Mouse (Mus musculus) layer of hippocampus, adult 18-20 months (tissue): ENCODE measurements around the gene Bbs5. TPM values are rescaled to one million over a fixed set of nuclear protein-coding genes. Genes with fewer than 3 reads are reported as not detected.
"Not testable (repeated sequence)": the region's sequence is repeated elsewhere in the genome, so short reads cannot be mapped to it uniquely, and the experiment has no call there.

Source experiments
- DNase-seq, 2 experiments: peaks; one replicate each; pipeline ENCODE4 v3.0.0; 2022; ENCODE audit warnings: low spot score in 2 of 2
- long read RNA-seq: library from polyadenylated mRNA; stranded (forward); transcript quantifications from one replicate; pipeline ENCODE4 v2.0.0, GENCODE M21; 2021
- total RNA-seq, 2 experiments: library from RNA; stranded (reverse); gene quantifications; 2 replicates each; pipeline ENCODE4 v1.2.3; 2021

The Bbs5 gene
- 10 to 100 TPM; 21.8 to 25.0 TPM for total RNA-seq
- long read RNA-seq, transcript Bbs5-201 (12 exons, 1,468 nt) = major isoform, 16 of 23 reads
- long read RNA-seq, partial matches to known transcripts = 1 of 23 reads
- long read RNA-seq, other reads (novel, unspliced or antisense) = 6 of 23 reads

- peak; percentile 92 to 97 for DNase-seq
These were observed at the start of gene Bbs5 for GRCm38 (mm10) chr2:69646726-69647490. Bbs5 (plus strand) TSS chr2:69647171.

DNA sequence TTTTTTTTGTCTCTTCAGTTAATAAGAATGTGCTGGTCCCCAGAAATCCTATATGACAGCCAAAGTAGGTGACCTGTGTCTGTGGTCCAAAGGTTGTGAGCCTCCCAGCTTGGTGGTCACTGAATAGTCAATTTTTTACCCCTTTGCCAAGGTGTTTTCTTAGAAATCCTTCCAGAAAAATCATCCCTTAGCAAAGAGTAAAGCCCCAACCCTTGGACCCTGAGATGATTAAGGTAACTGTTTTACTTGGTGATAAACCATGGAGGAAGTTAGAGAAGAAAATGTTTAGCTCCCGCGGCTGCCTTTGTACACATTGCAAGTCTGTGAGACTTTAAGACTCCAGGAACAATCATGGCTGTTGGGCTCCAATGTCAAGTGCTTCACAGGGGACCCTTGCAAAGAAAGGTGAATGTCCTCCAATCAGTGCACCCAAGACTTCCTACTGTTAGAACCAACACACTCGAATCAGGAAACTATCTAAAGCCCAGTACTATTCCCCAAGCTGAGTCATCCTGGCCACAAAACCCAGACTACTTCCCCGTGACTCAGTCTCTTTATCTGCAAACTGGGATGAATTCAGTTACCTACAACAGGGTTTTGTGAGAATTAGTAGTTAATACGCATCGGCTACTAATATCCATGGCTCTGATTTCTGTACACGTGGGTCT is 43.1 kb upstream of the Bbs5 start:
- no peak for DNase-seq

DNA sequence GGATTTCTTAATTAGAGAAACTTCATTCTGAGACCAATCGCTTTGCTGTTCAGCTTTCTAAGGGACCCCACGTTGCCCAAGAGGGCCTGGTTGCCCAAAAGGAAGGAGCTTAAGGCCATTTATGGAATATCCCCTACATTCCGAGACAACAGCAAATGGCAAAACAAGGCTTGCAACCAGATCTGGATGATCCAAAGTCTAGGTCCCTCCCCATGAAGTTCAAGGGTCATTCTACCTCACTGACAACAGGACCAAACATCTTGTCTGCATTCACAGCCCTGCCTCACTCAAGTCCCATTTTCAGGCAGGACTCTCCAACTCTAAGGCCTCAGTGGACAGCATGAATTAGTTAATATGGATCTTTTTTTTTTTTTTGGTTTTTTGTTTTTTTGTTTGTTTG is 40.4 kb upstream of the Bbs5 start:
- DNase-seq = no peak

DNA sequence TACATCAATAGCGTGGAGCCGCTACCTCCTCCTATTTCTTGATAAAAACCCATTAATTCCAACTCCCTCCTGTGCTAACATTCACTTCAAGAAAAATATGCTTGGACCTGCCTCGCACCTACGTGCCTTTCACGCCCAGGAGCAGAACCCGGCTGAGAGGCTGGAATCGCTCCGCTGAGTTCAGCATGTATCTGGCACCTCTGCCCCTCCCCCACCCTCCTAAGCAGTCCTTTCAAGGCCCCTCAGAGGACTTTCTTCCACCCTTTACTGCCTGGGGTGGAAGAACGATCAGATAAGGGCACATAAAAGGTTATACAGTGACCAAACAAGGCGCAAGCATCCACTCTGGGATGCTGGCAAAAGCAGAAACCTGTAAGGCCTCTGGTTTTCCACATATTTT is 34.7 kb upstream of the Bbs5 start:
- no peak for DNase-seq

DNA sequence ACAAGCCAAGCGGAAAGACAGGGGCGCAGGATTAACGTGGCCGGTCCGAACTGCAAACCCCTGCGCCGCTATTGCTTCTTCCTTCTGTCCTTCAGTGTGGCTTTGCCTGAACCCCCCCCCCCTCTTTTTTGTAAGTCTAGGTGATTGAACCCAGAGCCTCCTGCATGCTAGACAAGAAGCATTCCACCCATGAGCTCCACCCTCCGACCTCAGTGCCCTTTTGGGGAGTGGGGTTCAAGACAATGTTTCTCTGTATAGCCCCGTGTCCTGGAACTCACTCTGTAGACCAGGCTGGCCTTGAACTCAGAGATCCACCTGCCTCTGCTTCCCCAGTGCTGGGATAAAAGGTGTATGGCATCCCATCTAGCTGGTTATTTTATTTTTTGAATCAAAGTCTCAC is 34.3 kb upstream of the Bbs5 start:
- no peak for DNase-seq

- no peak for DNase-seq
These were observed 33.7 kb upstream of the Bbs5 start for GRCm38 (mm10) chr2:69613237-69613636.

DNA sequence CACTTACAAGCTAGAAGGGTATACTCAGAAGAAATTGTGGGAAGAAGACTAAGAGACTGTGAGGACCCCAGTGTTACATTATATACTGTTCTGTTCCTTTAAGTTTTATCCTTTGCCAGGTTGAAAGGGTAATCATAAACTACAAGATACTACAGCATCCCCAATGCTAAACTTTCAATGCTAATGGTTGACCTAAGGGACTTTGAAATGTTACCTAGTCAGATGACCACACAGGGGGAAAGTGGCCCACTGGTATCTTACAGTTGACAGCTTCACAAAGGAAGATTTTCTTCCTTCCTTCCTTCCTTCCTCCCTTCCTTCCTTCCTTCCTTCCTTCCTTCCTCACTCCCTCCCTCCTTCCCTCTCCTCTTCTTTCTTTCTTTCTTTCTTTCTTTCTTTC is 28.6 kb upstream of the Bbs5 start:
- DNase-seq = no peak

GRCm38 (mm10) chr2:69619286-69619685 is 27.7 kb upstream of the Bbs5 start:
- DNase-seq = no peak

GRCm38 (mm10) chr2:69629215-69629614 is 17.8 kb upstream of the Bbs5 start:
- peak in 1 of 2 experiments; percentile 10 for DNase-seq

DNA sequence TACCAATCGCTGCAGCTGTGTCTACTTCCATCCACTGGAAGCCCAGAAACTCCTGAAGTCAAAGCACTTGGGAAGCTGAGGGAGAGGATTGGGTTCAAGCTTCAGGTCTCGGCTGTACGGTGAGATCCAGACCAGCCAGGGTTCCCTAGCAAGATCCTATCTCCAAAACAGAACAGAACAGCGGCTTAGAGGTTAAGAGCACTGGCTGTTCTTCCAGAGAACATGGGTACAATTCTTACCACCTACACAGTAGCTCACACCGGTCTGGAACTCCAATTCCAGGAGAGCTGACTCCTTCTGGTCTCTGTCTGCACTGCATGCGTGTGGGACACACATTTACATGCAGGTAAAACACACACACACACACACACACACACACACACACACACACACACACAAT is 17.1 kb upstream of the Bbs5 start:
- DNase-seq = no peak

- DNase-seq = no peak
These were observed 16.2 kb upstream of the Bbs5 start for GRCm38 (mm10) chr2:69630792-69631191.

- DNase-seq = no peak
These were observed 15.5 kb upstream of the Bbs5 start for GRCm38 (mm10) chr2:69631449-69631848.

DNA sequence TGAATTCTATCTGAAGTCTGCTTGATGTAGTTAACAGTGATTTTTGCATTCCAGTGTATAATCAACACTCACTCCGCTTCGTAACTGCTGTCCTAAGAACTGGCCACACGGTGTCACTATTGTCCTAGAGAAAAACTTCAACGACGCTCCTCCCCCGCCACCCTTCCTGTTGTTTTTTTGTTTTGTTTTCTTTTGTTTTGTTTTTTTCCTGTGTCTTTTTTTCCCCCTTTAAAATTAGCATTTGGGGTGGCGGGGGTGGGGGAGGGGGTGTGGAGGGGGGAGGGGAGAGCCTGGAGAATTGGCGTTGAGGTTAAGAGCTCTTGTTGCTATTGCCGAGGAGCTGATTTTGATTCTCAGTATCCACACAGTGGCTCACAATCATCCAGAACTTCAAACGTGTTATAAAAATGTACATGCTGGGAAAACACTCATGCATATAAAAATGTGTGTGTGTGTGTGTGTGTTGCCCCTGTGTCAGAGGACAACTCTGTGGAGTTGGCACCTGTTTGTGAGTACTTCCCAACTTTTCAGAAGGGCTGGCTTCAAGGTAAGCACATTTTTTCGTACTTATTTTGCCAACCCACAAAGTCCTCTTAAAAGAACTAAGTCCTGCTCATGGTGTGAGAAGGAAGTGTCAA is 11.8 kb upstream of the Bbs5 start:
- peak in 1 of 2 experiments; percentile 50 for DNase-seq

DNA sequence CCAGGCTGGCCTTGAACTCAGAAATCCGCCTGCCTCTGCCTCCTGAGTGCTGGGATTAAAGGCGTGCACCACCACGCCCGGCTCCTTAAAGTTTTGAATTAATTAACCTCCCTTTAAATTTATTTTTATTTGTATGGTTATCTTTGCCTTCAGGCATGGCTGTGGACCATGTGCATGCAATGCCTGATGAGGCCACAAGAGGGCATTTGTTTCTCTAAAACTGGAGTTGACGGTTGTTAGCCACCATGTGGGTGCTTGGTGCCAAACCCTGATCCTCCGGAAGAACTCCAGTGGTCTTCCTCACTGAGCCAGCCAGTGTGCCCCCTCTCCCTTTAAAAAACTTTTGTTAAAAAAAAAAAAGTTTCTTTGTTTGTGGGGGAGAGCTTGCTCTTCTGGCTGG is 11.2 kb upstream of the Bbs5 start:
- DNase-seq = peak in 1 of 2 experiments; percentile 15

DNA sequence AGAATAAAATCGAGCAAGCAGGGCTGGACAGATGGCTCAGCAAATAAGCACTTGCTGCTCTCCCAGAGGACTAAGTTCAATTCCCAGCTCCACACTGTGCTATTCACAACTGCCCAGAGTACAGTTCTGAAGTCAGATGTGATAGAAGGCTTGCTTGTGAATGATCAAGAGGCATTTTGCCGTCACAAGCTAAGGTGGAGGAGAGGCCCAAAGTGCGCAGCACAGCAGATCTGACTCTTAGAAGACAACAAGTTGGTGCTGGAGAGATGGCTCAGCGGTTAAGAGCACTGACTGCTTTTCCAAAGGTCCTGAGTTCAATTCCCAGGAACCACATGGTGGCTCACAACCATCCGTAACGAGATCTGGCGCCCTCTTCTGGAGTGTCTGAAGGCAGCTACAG is 9.0 kb upstream of the Bbs5 start:
- not testable (repeated sequence) for DNase-seq

DNA sequence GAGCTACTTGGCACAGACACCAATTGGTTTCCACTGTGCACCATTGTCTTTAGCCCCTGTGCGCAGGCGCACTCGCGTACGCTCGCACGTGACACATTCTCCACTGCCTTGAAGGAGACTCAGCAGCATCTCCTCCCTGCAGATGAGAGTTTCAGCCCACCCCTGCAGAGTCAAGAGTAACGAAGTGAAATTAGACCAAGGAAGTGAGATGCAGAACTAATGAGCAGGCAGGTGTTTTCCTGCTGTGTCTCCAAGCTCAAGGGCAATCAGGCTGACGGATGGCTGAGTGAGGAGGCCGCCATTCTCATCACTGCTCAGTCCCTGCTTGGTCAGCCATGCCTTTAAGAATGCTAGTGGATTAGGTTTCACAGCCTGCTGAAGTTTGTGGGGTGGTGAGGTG is 6.9 kb upstream of the Bbs5 start:
- no peak for DNase-seq

DNA sequence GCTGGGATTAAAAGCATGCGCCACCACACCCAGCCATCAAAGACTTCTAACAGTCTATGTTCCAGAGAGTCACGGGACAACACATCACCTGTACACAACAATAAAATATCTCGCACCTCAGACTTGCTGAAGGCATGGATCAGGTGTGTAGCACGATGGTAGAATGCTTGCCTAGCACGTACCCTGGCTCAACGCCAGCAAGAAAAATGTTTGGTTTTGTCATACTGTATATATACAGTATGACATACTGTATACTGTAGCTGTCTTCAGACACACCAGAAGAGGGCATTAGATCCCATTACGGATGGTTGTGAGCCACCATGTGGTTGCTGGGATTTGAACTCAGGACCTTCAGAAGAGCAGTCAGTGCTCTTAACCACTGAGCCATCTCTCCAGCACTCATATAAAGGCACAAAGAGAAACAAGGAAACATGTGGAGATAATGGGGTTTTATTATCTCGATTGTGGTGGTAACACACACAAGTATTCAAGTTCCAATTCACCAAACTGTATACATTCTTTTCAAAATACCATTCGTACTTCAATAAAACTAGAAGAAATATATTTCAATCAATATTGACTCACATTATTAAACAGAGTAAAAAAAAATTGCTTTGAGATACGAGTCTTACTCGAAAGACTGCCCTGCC is 1.9 kb upstream of the Bbs5 start:
- DNase-seq = no peak

GRCm38 (mm10) chr2:69649716-69650115 is 2.7 kb downstream of the Bbs5 start:
- DNase-seq = no peak

- DNase-seq = no peak
These were observed 12.4 kb downstream of the Bbs5 start for GRCm38 (mm10) chr2:69659326-69659725.

DNA sequence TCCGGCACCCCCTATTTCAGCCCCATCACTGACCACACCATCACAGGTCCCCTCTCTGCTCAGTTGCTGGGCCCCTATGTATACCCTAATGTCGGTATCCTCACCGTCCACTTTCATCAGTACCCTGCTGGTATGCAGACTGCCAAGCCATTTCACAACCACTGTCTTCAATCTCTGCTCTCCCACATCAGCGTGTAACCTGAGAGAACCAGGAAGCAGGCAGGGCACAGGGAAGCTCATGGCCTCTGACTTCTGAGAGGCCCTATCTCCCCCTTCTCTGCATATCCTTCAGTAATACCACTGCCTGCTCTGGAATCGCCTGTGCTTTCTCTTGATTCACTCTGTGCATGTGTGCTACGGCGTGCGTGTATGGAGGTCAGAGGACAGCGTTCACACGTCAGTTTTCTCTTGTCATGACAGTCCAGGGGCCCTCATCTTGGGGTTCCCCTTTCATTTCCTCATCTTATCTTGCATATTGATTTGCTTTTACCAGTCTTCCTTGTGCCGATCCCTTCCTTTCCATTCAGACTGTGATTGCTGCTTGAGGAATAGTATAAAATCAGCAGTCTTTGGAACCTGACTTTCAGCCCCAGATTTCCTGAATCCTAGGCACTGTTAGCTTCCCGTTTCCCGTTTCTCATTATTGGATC is 17.0 kb downstream of the Bbs5 start:
- no peak for DNase-seq

DNA sequence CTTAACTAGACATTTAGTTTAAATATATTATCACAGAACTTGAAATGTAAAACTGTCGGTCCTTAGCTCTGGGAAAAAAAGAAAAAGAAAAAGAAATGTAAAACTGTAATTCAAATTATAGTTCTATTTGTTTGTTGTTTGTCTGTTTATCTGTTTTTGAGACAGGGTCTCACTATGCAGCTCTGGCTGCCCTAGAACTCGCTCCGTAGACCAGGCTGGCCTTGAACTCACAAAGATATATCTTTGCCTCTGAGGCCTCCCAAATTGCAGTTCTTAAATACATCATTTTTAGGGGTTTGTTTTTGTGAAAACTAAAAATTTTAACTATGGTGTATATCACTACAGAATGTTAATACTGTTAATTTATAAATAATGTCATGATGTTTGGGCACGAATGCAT is 20.7 kb downstream of the Bbs5 start:
- DNase-seq = no peak
